Mouse (Mus musculus): ENCODE data around the gene Hnrnpul2.
"Not testable (repeated sequence)": the region's sequence is repeated elsewhere in the genome, so short reads cannot be mapped to it uniquely, and the experiment has no call there.

The Hnrnpul2 gene

DNA sequence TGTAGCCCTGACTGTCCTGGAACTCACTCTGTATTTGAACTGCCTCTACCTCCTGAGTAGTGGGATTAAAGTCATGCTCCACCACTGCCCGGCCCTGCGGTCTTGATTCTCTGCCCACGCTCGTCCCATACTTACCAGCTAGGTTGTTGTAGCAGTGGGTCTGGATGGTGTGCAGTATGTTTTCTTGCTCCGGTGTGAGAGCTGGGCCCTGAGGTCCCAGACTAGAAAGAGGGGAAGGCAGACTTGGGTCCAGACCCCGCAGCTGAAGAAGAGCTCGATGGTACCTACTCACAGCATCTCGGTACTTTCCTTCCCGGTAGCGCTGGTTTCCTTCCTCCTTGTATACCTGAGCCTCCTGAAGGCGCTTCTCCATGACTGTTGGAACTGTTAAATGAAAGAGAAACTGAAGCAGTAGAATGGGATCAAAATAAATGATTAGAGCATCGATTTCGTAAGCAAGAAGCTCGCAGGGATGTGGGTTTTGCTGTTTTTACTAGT is 1.5 kb upstream of the Hnrnpul2 start:
- no peak for DNase-seq (ENCODE audit: low spot score in 2 of 2)

GRCm38 (mm10) chr19:8818801-8819595 is 812 bp upstream of the Hnrnpul2 start, which contains the start of gene Ttc9c:
Ttc9c (minus strand) TSS chr19:8819333.
- peak; percentile 84 to 96 for DNase-seq (ENCODE audit: low spot score in 2 of 2)

DNA sequence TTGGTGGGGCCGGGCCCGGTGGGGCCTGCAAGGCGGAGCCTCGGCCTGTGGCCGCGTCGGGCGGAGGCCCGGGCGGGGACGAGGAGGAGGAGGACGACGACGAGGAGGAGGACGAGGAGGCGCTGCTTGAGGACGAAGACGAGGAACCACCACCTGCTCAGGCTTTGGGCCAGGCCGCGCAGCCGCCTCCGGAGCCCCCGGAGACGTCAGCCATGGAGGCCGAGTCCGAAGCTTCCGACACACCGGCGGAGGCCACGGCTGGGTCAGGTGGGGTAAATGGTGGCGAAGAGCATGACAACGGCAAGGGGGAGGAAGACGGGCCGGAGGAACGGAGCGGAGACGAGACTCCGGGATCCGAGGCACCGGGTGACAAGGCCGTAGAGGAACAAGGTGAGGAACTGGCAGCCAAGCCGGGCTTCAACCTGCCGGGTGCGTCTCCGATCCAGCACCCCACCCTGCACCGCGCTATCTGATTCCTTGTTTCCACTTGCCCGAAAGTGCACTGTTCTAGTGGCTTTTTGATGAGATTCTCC is 680 bp downstream of the Hnrnpul2 start:
- peak in 1 of 2 experiments; percentile 22 for DNase-seq (ENCODE audit: low spot score in 2 of 2)

- DNase-seq (ENCODE audit: low spot score in 2 of 2), result no peak
These were observed 1.3 kb downstream of the Hnrnpul2 start for GRCm38 (mm10) chr19:8821146-8821545.

DNA sequence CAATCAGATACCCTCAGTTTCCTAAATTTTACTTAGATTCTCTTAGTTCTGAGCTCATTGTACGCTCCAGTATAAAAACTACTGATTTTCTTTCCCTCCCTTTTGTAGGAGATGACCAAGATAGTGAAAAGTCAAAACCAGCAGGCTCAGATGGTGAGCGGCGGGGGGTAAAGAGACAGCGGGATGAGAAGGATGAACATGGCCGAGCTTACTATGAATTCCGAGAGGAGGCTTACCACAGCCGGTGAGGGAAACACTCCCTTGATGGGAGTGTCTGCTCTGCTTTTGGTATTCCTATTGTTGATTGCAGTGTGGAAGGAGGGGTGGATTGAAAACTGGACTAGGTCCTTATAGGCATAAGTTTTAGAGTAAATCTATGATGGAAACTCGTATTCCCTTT is 2.9 kb downstream of the Hnrnpul2 start:
- no peak for DNase-seq (ENCODE audit: low spot score in 2 of 2)

DNA sequence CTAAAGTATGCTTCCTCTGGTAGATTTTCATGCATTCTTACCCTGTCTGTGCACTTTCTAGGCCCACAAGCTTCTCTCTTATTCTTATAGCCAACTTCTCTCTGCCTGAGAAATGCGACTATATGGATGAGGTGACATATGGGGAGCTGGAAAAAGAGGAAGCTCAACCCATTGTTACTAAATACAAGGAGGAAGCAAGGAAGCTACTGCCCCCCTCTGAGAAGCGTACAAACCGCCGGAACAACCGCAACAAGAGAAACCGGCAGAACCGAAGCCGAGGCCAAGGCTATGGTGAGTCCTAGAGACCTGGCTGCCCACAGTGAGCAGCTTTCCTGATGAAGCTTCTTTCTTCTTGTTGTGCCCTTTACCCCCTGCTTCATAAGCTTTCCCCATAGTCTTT is 9.8 kb downstream of the Hnrnpul2 start, which contains the start of gene AC129217.1:
TSS of gene AC129217.1 (plus strand) at position 114 of the 400 bp plus-strand sequence.
- no peak for DNase-seq (ENCODE audit: low spot score in 2 of 2)

- no peak for DNase-seq (ENCODE audit: low spot score in 2 of 2)
These were observed 10.9 kb downstream of the Hnrnpul2 start for GRCm38 (mm10) chr19:8830664-8831063.

GRCm38 (mm10) chr19:8831262-8831661 is 11.5 kb downstream of the Hnrnpul2 start:
- DNase-seq (ENCODE audit: low spot score in 2 of 2), result no peak

DNA sequence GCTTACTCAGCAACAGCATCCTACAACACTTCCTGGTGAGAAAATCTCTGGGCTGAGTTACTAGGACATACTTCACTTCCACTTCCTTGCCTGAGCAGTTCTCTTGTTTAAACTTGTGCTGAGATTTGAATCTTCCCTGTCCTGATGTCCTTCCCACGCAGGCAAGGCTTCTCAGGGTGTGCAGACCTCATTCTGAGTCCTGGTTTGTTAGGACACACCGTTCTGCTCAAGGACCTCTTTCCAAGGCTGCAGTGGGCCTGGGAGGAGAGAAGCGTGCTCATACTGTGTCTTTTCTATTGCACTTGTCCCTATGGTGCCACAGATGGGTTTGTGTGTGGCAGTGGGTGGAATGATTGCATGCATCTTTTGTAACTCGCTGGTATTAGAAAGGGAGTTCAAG is 13.2 kb downstream of the Hnrnpul2 start:
- DNase-seq (ENCODE audit: low spot score in 2 of 2), result no peak

GRCm38 (mm10) chr19:8836327-8836726 is 16.5 kb downstream of the Hnrnpul2 start:
- DNase-seq (ENCODE audit: low spot score in 2 of 2), result not testable (repeated sequence)

DNA sequence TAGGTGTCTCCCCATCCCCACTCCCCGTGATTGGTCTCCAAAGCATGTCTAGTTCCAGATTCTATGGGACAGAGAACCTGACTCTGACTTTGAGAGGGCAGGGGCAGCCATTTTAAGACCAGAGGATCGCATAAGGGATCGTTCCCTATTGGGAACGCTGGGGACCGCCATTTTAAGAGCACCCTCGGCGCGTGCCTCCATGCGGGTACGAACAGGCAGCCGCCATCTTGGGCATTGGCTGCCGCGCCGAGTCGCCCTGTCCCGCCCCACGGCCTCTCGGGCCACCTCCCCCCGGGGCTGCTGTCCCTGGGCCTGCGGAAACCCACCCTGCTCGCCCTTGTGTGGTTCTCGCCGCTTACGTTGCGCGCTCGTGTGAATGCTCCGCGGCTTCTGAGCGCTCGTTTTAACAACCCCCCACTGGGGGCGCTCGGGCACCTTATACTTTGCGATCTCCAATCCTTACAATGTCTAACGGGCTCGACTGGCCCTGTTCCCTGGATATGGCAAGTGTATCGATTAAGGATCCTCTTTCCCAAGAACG is 17.5 kb downstream of the Hnrnpul2 start, which contains the start of gene Bscl2:
TSS of gene Bscl2 (plus strand) at position 217 of the 541 bp plus-strand sequence.
- DNase-seq (ENCODE audit: low spot score in 2 of 2), result peak; percentile 56 to 82

DNA sequence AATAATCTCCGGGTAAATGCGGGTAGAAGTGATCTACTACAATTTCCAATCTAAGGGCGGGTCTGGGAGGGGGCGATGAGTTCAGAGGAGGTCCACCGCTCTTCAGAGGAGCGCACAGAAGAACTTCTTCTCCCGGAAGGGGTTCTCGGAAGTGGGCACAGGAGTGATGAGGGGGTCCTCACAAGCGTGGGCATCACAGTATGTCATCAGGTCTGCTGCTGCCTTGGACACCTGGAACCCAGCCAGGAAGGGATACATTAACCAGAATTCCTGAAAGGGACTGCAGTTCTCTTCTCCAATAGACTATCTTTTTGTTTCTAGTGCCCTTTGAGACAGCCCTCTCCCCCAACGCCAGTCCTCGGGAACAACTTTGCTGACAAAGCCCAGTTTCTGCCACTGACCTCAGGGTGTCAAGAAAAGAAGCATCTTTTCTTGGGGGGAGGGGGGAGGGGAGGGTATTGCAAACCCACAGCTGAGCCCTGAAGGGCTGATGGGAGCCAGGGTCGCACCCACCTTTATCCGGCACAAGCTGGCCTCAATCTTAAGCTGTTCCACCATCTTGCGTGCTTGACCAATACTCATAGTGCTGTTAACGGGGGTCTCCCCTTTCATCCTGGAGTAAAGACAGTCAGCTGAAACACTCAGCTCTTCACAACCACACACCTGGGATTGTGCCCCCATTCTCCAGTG is 18.4 kb downstream of the Hnrnpul2 start:
- no peak for DNase-seq (ENCODE audit: low spot score in 2 of 2)

DNA sequence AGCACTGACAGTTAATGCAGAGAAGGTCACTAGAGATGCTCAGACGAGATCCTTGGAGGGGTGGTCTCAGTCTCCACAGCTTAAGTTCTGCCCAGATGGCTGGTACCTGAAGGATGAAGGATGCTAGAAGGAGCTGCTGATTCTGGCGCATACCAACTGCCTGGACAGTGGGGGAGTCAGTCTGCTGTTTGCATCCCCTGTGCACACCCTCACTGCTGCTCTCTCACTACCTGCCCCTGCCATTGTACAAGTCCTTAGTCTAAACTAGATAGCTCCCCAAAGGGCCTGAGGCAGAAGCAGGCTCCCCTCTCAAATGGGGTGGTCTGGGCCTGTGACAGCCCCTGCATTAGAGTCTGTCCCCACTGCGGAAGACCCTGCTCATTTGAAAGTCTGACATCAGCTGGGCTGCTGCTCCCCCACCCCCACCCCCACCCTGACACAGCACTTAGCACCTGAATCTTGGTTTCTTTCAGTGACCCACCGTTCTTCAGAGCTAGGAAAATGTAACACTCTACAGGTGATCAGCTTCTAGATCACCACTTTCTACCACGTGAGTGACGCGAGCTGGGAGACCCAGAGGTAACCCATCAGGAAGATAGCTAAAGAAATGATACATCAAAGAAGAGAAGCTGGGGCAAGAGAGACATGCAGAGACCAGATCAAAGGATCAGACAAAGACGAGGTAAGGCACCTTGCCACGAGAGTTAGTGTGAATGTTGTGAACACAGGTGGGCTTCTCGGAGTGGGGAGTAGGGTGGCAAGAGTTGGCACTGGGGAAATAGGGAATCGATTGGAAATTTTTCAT is 19.5 kb downstream of the Hnrnpul2 start, which contains the start of gene Gng3:
TSS of gene Gng3 (minus strand) at position 92 of the 805 bp plus-strand sequence.
- no peak for DNase-seq (ENCODE audit: low spot score in 2 of 2)

GRCm38 (mm10) chr19:8839908-8840791 is 20.3 kb downstream of the Hnrnpul2 start:
- DNase-seq (ENCODE audit: low spot score in 2 of 2), result peak; percentile 72 to 74

- no peak for DNase-seq (ENCODE audit: low spot score in 2 of 2)
These were observed 21.2 kb downstream of the Hnrnpul2 start for GRCm38 (mm10) chr19:8841012-8841411.

DNA sequence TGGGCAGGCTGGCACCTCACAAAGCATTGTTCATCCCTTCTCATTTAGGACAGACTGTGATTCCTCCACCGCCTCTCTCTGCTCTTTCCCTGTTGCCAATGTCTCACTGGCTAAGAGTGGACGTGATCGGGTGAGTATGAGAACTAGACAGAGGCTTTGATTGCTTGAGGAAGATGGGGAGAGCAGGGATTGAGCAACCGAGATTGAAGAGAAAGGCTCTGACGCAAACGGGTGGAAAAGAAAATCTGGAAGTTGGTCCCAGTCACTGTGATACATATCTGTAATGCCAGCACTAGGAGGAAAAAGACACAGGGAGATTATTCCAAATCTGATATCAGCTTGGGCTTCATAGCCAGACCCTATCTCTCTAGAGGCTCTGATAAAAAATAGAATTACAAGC is 23.2 kb downstream of the Hnrnpul2 start:
- no peak for DNase-seq (ENCODE audit: low spot score in 2 of 2)

DNA sequence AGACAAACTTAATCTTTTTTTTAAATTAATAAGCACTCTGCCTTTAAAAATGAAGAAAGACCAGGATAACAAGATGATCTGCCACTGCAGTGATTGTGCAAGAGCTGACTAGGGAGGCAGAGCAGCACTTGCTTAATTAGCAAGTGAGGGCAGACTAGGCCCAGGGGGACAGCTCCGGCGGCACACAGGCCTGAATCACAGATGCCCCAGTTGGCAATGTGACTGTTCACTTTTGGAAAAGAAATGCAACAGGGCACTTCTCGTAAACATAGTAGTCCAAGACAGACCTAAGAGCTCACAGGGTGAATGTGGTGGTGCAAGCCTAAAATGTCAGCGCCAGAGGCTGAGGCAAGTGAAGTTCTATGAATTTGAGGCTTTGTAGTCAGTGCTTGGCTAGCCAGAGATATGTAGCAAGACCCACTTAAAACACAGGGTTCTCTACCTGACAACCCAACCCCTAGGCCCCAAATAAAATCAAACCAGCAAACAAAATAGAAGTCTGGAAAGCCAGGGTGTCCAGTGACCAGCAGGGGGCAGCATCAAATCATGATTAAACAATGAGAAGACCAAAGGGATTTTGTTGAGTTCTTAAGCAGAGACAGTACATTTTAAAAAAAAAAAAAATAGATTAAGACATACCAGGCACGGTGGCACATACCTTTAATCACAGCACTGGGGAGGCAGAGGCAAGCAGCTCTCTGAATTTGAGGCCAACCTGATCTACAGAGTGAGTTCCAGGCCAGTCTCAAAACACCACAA is 24.7 kb downstream of the Hnrnpul2 start:
- DNase-seq (ENCODE audit: low spot score in 2 of 2), result peak in 1 of 2 experiments; percentile 59

GRCm38 (mm10) chr19:8848356-8848755 is 28.5 kb downstream of the Hnrnpul2 start:
- DNase-seq (ENCODE audit: low spot score in 2 of 2), result no peak

DNA sequence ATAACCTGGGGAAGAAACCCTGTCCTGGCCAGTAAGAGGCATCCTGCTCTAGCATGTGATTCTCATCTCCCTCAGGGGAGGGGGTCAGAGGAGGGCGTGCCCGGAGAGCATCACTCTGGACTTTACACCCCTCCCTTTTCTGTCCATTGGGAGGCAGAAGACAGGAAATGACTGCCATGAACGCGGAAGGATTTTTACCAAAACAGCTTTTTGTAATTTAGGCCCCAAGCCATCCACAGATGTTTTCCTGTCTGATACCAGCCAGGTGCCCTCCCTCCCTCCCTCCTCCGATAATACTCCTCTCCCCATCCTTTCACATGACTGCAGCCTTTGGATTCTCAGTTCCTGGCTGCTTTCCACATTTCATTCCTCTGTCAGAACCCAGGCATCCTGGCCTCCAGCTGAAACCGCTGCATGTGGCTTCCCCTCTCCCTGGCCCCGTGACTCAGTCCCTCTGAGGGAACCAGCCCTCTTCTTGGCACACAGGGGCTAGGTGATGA is 30.6 kb downstream of the Hnrnpul2 start, which contains the start of gene Lrrn4cl:
TSS of gene Lrrn4cl (plus strand) at position 367 of the 500 bp plus-strand sequence.
- peak in 1 of 2 experiments; percentile 58 for DNase-seq (ENCODE audit: low spot score in 2 of 2)
